Mouse (Mus musculus): ENCODE data around the gene Olfr155.
A peak's percentile ranks its signal among the peaks of the same experiment; 100 is the strongest.

The Olfr155 gene

DNA sequence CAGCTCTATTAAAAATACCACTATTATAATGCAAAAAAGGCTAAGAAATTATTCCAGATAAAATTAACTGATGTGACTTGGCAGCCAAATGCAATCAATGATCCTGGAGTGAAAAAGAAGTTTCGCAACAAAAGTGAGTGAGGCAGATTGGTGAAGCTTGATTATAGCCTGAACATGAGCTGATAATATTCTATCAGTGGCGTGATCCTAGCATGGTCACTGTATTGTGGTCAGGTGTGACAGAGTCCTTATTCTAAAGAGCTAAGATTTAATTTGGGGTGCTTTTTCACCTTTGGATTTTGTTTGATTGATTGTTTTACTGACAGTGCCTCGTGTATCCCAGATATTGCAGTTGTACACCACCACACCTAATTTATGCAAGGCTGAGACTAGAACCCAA is 39.9 kb downstream of the Olfr155 start:
- DNase-seq (ENCODE audit: low spot score in 2 of 2), result no peak

DNA sequence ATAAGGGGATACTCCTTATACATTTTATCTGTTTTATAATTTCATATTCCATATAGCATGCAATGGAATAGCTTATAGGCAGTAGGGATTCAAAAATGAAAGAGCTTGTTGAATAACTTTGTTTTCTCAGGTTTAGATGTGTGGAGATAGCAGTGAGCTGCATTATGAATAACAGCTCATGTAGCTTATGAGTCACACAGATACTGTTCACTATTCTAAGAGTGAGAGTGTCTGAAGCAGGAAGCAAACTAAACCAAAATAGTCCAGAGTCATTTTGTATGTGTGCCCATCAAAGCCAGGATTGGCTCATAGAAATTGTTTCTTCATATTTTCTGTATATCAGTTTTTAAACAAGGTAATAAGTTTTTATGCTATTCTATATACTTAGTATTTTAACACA is 45.8 kb downstream of the Olfr155 start:
- DNase-seq (ENCODE audit: low spot score in 2 of 2), result no peak

DNA sequence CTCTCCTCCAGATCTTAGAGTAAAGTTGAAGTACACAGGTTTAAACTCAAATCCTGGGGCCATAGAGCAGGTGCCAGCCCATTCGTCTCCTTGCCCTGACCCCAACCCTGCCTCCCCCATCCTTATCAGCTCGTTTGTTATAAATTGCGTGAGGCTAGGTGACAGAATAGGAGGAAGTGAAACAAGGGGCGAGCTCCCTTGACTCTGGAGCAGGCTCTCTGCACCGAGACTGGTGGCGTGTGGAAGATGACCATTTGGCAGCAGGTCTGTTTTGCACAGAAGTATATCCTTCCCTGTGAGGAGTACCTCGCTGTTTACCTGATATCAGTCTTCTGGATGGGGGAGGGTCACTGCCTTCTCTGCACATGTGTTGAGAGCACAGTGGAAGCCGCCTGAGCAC is 47.8 kb downstream of the Olfr155 start:
- peak in 1 of 2 experiments; percentile 11 for DNase-seq (ENCODE audit: low spot score in 2 of 2)

DNA sequence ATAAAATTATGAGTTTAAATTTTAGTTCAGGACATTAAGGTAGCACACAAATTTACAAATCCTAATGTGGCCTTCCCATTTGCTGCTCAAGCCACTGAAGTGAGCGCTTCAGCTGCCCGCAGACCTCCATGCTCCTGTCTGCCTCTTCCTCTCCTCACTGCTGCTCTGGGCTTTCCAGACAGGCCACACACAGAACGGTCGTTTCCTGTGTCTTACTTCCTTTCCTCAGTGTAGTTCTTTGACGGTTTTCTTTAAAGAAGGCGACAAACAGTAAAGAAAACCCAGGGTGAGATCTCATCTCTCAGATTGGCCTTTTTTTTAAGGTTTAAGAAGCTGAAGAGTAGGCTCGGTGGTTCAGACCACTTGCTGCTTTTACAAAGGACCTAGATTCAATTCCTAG is 52.3 kb downstream of the Olfr155 start:
- peak; percentile 39 to 50 for DNase-seq (ENCODE audit: low spot score in 2 of 2)

- peak; percentile 46 to 62 for DNase-seq (ENCODE audit: low spot score in 2 of 2)
These were observed 55.1 kb downstream of the Olfr155 start for GRCm38 (mm10) chr4:43906443-43906842.
